Mouse (Mus musculus): ENCODE measurements at regions not wholly inside any gene's neighbourhood (a gene's known extent, or its start where the extent isn't known, plus 50 kb on each side); places are given as distances from the start of the nearest gene placed in this dataset.

DNA sequence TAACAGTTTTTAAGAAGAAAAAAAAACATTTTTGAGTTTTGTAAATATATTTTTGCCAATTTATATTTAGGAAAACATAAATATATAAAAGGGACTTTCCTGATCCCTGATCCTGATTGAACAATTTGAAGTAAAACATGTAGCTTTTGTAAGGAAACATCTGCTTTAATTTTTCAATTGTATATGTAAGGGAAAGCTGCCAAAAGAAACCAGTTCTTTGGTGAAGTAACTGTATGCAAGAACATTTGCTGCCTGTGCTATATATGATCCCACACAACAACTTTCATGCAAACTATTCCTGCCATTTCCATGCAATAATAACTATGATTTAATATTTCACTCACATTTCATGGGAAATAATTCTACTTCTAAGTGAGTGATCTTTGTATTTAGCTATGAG lies 67.0 kb downstream of the Gm10295 start:
- TF ChIP-seq CTCF (conservative IDR thresholded peaks at IDR 0.05; ENCODE audit: low read length) (no peak), NANOG (IDR thresholded peaks at IDR 0.05; ENCODE audit: borderline replicate concordance, low read length) (no peak)

Measured in E14TG2a.4 (cell line).